Mouse (Mus musculus): Measurements from ENCODE around the gene Auh.

DNA sequence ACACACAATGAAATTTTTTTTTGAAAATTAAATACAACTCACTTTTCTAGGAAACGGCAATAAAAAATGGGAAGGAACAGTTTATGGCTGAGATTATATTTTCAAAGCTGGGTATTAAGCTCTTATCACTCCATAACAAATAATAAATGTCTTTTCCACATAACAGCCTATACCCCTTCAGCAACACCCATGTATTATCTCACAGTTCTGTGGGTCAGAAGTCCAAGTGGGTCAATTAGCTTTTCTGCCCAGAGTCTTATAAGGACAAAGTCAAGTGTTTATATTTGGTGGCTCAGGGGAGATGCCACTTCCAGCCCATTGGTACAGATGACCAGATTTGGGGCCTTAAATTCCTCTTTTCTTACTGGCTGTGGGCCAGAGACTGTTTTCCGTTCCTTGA, 129.4 kb downstream of the Auh start:
- TF ChIP-seq POLR2A (IDR thresholded peaks at IDR 0.05; ENCODE audit: control insufficient read depth, extremely low read depth, insufficient read depth, low read length, poor library complexity) = no peak
- no peak for TF ChIP-seq CTCF (IDR thresholded peaks at IDR 0.05; ENCODE audit: borderline replicate concordance, control insufficient read depth, extremely low read depth, insufficient read depth, low read length, poor library complexity)

All from thymus, adult 2 months (tissue).